Mouse (Mus musculus) G1E (cell line): ENCODE results near the gene Cntnap5a. TPM values are rescaled to one million over a fixed set of nuclear protein-coding genes. Genes with fewer than 3 reads are reported as not detected.

Source experiments
- ATAC-seq: 2 replicates; pipeline ENCODE4 v1.8.0; 2016; ENCODE audit warnings: mild to moderate bottlenecking; ENCODE audit not compliant: insufficient number of reproducible peaks, poor library complexity, low FRiP score, severe bottlenecking; ENCODE audit errors: extremely low read depth
- DNase-seq: peaks from one replicate; pipeline ENCODE4 v3.0.0; 2012; ENCODE audit warnings: low spot score
- H3K27me3 ChIP-seq: 2 replicates; pipeline ENCODE4 v1.6.1; 2012; ENCODE audit warnings: mild to moderate bottlenecking, low read length, inconsistent platforms; ENCODE audit not compliant: insufficient read depth
- H3K36me3 ChIP-seq: replicated peaks from 2 replicates; pipeline ENCODE3; 2012; ENCODE audit warnings: mild to moderate bottlenecking, inconsistent platforms
- H3K4me1 ChIP-seq: 2 replicates; pipeline ENCODE4 v1.6.1; 2012; ENCODE audit warnings: low read depth, low read length, inconsistent platforms, mixed read lengths; ENCODE audit not compliant: insufficient read depth
- H3K4me3 ChIP-seq: 2 replicates; pipeline ENCODE4 v1.5.1; 2012; ENCODE audit warnings: low read depth, mild to moderate bottlenecking, inconsistent platforms, low read length, moderate library complexity, mixed read lengths
- H3K9me3 ChIP-seq: replicated peaks from 2 replicates; pipeline ENCODE4 v1.6.1; 2012; ENCODE audit warnings: inconsistent platforms
- CTCF ChIP-seq: IDR thresholded peaks from 2 replicates; pipeline ENCODE4 v1.5.1; 2012; ENCODE audit warnings: low read depth, low read length, inconsistent platforms, mixed read lengths
- GATA1 ChIP-seq: IDR thresholded peaks from 2 replicates; pipeline ENCODE4 v1.6.1; 2012; ENCODE audit warnings: borderline replicate concordance, low read length, inconsistent platforms, mixed read lengths
- GATA2 ChIP-seq: IDR thresholded peaks from 2 replicates; pipeline ENCODE4 v1.6.1; 2012; ENCODE audit warnings: low read depth, low read length, inconsistent platforms, borderline replicate concordance
- POLR2AphosphoS5 ChIP-seq: IDR thresholded peaks from 2 replicates; pipeline ENCODE4 v1.6.1; 2012; ENCODE audit warnings: low read depth, low read length, inconsistent platforms; ENCODE audit not compliant: insufficient replicate concordance
- TAL1 ChIP-seq: conservative IDR thresholded peaks from 2 replicates; pipeline ENCODE4 v1.6.1; 2012; ENCODE audit warnings: low read depth, low read length, inconsistent platforms, mixed read lengths
- polyA plus RNA-seq: library from polyadenylated mRNA; stranded (reverse); fragments of >175 nt; gene quantifications from 2 replicates; pipeline ENCODE4 v1.2.3, GENCODE M21; 2012
- total RNA-seq, 2 experiments: library from RNA; stranded (forward) in 1 of 2; stranded (reverse) in 1 of 2; fragments of 200-1000 nt in 1 of 2; fragments of >200 nt in 1 of 2; fragmentation: Nextera tagmentation in 1 of 2; gene quantifications; 2 replicates each; pipeline ENCODE4 v1.2.3; 2014 to 2017

Gene Cntnap5a
- total and polyA plus RNA-seq, 3 experiments = 0.11 TPM; not detected in 2

DNA sequence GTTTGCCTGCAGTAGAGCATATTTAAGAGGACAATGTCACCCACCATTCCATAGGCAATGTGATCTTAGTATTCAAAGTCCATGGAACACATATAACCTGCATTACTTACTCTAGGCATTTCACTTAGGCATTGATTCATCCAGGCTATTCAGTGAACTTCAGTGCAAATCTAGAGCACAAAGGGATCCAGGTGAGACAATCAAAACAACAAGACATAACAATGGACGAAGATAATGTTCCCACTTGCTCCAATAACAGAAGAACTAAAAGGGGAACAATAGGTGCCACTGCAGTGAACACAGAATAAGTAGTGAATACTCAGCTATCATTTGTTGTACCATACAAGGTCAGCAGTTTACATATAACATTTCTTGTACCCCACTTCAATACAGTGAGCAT lies 345.1 kb downstream of the Cntnap5a start:
- H3K27me3 ChIP-seq = no peaks in the 10 kb centered on the region
- no peak for TF ChIP-seq GATA2
- no peak for TF ChIP-seq GATA1
- TF ChIP-seq TAL1 = no peak
- no peak for TF ChIP-seq POLR2AphosphoS5
- TF ChIP-seq CTCF = no peak
- H3K36me3 ChIP-seq = no peaks in the 10 kb centered on the region
- DNase-seq (no peak), ATAC-seq (no peak)
- H3K4me3 ChIP-seq = no peak overlapping the region
- no peaks in the 10 kb centered on the region for H3K4me1 ChIP-seq
- peaks cover 18% of the 10 kb centered on the region for H3K9me3 ChIP-seq

DNA sequence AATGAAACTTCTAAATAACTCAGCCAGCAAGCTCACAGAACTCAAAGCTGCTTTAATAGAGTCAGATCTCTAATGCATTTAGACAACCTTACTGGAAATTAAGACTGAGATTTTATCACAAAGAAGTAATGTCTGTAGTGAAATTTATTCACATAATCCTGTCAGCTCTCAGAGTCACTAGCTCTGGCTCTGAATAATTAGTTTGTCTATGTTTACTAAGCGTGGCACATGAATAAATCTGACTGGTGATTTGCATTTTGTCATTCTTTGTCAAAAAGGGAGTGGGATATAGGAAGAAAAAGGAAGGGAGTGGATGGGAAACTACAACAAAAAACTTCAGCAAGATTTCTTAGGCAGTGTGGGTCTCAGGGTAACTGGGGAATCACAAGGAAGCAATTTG lies 351.3 kb downstream of the Cntnap5a start:
- peaks cover 15% of the 10 kb centered on the region for H3K9me3 ChIP-seq
- no peak for ATAC-seq

DNA sequence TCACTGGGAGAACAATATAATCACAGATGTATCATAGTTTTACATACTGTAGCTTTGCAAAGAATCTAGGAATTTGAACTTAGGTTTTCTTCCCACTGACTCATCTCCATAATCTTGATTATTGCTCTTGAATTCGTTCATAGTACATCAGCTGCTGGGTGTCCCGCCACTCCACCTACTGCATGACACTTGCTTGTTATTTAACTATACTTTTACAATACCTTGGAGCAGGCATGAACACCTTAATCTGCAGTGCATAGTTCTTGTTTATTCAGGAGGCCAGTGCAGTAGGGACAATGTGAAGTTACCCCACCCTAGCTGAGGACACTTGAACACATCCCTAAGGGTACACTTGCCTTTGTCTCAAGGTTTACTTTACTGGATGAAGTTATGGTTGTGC lies 352.3 kb downstream of the Cntnap5a start:
- Histone ChIP-seq H3K4me3 (no peak overlapping the region), H3K9me3 (peaks cover 17% of the 10 kb centered on the region), H3K4me1 (no peaks in the 10 kb centered on the region), H3K27me3 (no peaks in the 10 kb centered on the region), H3K36me3 (no peaks in the 10 kb centered on the region)
- no peak for TF ChIP-seq CTCF
- no peak for TF ChIP-seq TAL1
- TF ChIP-seq POLR2AphosphoS5 = no peak
- TF ChIP-seq GATA1 = no peak
- no peak for TF ChIP-seq GATA2
- DNase-seq = no peak
- no peak for ATAC-seq

More for the DNA sequence above, 351.3 kb downstream of the Cntnap5a start:
- DNase-seq = no peak
- Histone ChIP-seq H3K27me3 (no peaks in the 10 kb centered on the region), H3K36me3 (no peaks in the 10 kb centered on the region), H3K4me3 (no peak overlapping the region), H3K4me1 (no peaks in the 10 kb centered on the region)
- TF ChIP-seq CTCF = no peak
- no peak for TF ChIP-seq GATA2
- TF ChIP-seq GATA1 = no peak
- no peak for TF ChIP-seq TAL1
- no peak for TF ChIP-seq POLR2AphosphoS5

DNA sequence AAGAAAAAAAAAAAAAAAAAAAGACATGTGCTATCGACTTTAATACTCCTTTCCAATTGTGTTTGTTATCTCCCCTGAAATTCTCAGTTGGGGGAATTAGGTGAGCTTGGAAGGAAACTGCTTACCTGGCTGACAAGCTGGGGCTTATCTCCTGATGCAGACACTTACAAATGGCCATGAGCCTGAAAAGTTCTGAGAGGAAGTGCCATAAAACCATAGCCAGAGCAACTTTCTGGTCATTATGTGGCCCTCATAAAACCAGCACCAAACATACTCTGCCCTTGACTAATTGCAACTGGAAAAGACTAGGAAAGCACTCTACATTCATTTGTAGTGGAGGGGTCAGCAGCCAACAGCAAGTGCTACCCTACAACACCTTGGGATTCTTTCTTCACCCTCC lies 359.5 kb downstream of the Cntnap5a start:
- Histone ChIP-seq H3K4me1 (no peaks in the 10 kb centered on the region), H3K9me3 (peaks cover 5% of the 10 kb centered on the region), H3K27me3 (no peaks in the 10 kb centered on the region), H3K4me3 (no peak overlapping the region), H3K36me3 (no peaks in the 10 kb centered on the region)
- ATAC-seq = no peak
- no peak for DNase-seq
- TF ChIP-seq GATA1 (no peak), CTCF (no peak), GATA2 (no peak), TAL1 (no peak), POLR2AphosphoS5 (no peak)

DNA sequence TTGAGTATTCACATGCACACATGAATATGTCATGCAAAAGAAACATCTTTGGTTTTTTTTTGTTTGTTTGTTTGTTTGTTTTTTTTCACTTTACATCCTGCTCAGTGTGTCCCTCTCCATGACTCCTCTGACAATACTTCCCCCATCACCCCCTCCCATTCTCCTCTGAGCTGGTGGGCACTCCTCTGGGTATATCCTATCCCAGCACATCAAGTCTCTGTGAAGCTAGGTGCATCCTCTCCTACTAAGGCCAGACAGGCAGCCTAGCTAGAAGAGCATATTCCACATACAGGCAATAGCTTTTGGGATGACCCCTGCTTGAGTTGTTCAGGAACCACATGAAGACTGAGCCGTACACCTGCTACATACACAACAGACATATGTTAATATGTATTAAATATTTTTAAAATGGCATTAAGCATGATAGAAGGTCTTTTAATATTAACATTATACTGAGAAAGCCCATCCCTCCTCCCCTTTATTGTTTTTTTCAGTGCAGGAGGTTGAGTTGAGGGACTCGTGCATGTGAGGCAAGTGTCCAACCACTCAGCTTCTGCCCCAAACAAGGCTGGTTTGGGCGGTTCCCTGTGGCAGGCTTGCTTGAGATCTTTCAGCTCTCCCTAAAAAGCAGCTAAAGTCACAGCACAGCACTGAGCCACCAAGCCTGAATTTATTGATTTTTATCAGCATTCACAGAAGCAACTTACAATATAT lies 422.6 kb downstream of the Cntnap5a start:
- no peaks in the 10 kb centered on the region for H3K36me3 ChIP-seq
- DNase-seq (no peak), ATAC-seq (no peak)
- peaks cover 10% of the 10 kb centered on the region; the same call in 1 of the 2 replicates for H3K9me3 ChIP-seq
- TF ChIP-seq GATA2 (no peak), GATA1 (no peak), TAL1 (no peak), POLR2AphosphoS5 (no peak), CTCF (no peak)
- H3K4me1 ChIP-seq = no peaks in the 10 kb centered on the region
- no peaks in the 10 kb centered on the region for H3K27me3 ChIP-seq
- no peak overlapping the region for H3K4me3 ChIP-seq

DNA sequence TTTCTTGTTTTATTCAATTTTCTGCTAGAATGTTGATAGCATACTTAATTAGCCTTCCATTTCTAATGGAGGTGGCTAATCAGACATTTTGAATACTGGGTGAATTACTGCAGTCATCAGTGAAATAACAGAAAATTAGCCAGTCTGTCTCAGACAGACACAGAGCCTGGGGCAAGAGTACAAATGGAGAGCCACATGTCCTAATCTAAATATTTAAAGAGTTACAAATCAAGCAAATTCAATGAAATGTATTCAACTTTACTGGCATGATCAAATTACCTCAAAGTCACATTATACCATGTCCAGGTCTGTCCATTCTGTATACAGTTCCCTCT lies 423.1 kb downstream of the Cntnap5a start:
- H3K4me1 ChIP-seq = no peaks in the 10 kb centered on the region
- no peak for ATAC-seq

More for the DNA sequence above, 423.1 kb downstream of the Cntnap5a start:
- no peaks in the 10 kb centered on the region for H3K27me3 ChIP-seq
- DNase-seq = no peak
- H3K36me3 ChIP-seq = no peaks in the 10 kb centered on the region
- no peak for TF ChIP-seq POLR2AphosphoS5
- no peak for TF ChIP-seq GATA2
- no peak for TF ChIP-seq TAL1
- no peak for TF ChIP-seq GATA1
- no peak for TF ChIP-seq CTCF
- H3K9me3 ChIP-seq = peaks cover 10% of the 10 kb centered on the region; the same call in 1 of the 2 replicates
- H3K4me3 ChIP-seq = no peak overlapping the region
